Mouse (Mus musculus) B cell, adult 2 months (primary cell): ENCODE measurements around the gene Fhdc1.

ENCODE experiments used
- DNase-seq, 2 experiments: peaks; one replicate each; pipeline ENCODE4 v3.0.0; 2022

Fhdc1 gene

GRCm38 (mm10) chr3:84472955-84473354, 7.3 kb downstream of the Fhdc1 start:
- DNase-seq, result no peak

- DNase-seq, result no peak
Measured at GRCm38 (mm10) chr3:84472527-84472926, 7.7 kb downstream of the Fhdc1 start.

- no peak for DNase-seq
Measured at GRCm38 (mm10) chr3:84471146-84471545, 9.1 kb downstream of the Fhdc1 start.

GRCm38 (mm10) chr3:84468111-84468453, 12.1 kb downstream of the Fhdc1 start:
- DNase-seq, result no peak

GRCm38 (mm10) chr3:84467419-84468110, 12.7 kb downstream of the Fhdc1 start:
- no peak for DNase-seq

- DNase-seq, result no peak
Measured at GRCm38 (mm10) chr3:84465822-84466500, 14.3 kb downstream of the Fhdc1 start.

GRCm38 (mm10) chr3:84461687-84462086, 18.5 kb downstream of the Fhdc1 start:
- DNase-seq, result no peak

- DNase-seq, result no peak
Measured at GRCm38 (mm10) chr3:84460952-84461351, 19.3 kb downstream of the Fhdc1 start.

- DNase-seq, result no peak
Measured at GRCm38 (mm10) chr3:84460499-84460898, 19.7 kb downstream of the Fhdc1 start.

- DNase-seq, result no peak
Measured at GRCm38 (mm10) chr3:84455733-84456417, 24.4 kb downstream of the Fhdc1 start.

- no peak for DNase-seq
Measured at GRCm38 (mm10) chr3:84450651-84451050, 29.6 kb downstream of the Fhdc1 start.

GRCm38 (mm10) chr3:84449015-84449414, 31.2 kb downstream of the Fhdc1 start:
- DNase-seq, result no peak

- DNase-seq, result no peak
Measured at GRCm38 (mm10) chr3:84447803-84448202, 32.4 kb downstream of the Fhdc1 start.

GRCm38 (mm10) chr3:84445838-84446237, 34.4 kb downstream of the Fhdc1 start:
- DNase-seq, result no peak

GRCm38 (mm10) chr3:84442890-84443289, 37.3 kb downstream of the Fhdc1 start:
- no peak for DNase-seq

GRCm38 (mm10) chr3:84439431-84440210, 40.6 kb downstream of the Fhdc1 start:
- DNase-seq, result no peak

- no peak for DNase-seq
Measured at GRCm38 (mm10) chr3:84438840-84439239, 41.4 kb downstream of the Fhdc1 start.

- no peak for DNase-seq
Measured at GRCm38 (mm10) chr3:84438118-84438517, 42.1 kb downstream of the Fhdc1 start.

GRCm38 (mm10) chr3:84436947-84437346, 43.3 kb downstream of the Fhdc1 start:
- DNase-seq, result no peak

GRCm38 (mm10) chr3:84435288-84436043, 44.8 kb downstream of the Fhdc1 start:
- DNase-seq, result no peak

- no peak for DNase-seq
Measured at GRCm38 (mm10) chr3:84432797-84433445, 47.3 kb downstream of the Fhdc1 start.

- no peak for DNase-seq
Measured at GRCm38 (mm10) chr3:84431257-84431656, 49.0 kb downstream of the Fhdc1 start.
